Mouse (Mus musculus) MEL (cell line): ENCODE data around the gene Cul4a. TPM values are rescaled to one million over a fixed set of nuclear protein-coding genes. Genes with fewer than 3 reads are reported as not detected.

Source experiments
- DNase-seq: peaks from one replicate; pipeline ENCODE4 v3.0.0; 2011; ENCODE audit warnings: low read depth, low spot score
- H3K27ac ChIP-seq: 2 replicates; pipeline ENCODE4 v1.5.1; 2012; ENCODE audit warnings: low read depth, mild to moderate bottlenecking, control low read depth, low read length, moderate library complexity; ENCODE audit not compliant: control insufficient read depth
- H3K27me3 ChIP-seq, 2 experiments: fragments of 150-350 bp in 1 of 2; sonication (generic) in 1 of 2; 2 replicates each; pipeline ENCODE4 v1.6.1; 2012; ENCODE audit warnings: low read length in 2 of 2, mild to moderate bottlenecking in 2 of 2, improper control_type of control experiment in 1 of 2, moderate library complexity in 1 of 2; ENCODE audit not compliant: insufficient read depth in 2 of 2, control insufficient read depth in 1 of 2
- H3K36me3 ChIP-seq, 2 experiments: 2 replicates each; pipeline ENCODE4 v1.6.1; 2012 to 2014; ENCODE audit warnings: low read length in 2 of 2, improper control_type of control experiment in 1 of 2, inconsistent platforms in 1 of 2, mild to moderate bottlenecking in 1 of 2; ENCODE audit not compliant: insufficient read depth in 2 of 2, control insufficient read depth in 1 of 2
- H3K4me1 ChIP-seq, 2 experiments: fragments of 150-350 bp in 1 of 2; sonication (generic) in 1 of 2; 2 replicates each; pipeline ENCODE4 v1.6.1; 2012; ENCODE audit warnings: low read length in 2 of 2, improper control_type of control experiment in 1 of 2, mild to moderate bottlenecking in 1 of 2; ENCODE audit not compliant: insufficient read depth in 2 of 2, control insufficient read depth in 1 of 2
- H3K4me3 ChIP-seq, 2 experiments: fragments of 150-350 bp in 1 of 2; sonication (generic) in 1 of 2; 2 replicates each; pipeline ENCODE4 v1.5.1; 2012; ENCODE audit warnings: low read depth in 2 of 2, low read length in 2 of 2, mild to moderate bottlenecking in 2 of 2, moderate library complexity in 2 of 2, control low read depth in 1 of 2, improper control_type of control experiment in 1 of 2; ENCODE audit not compliant: control insufficient read depth in 1 of 2, insufficient read depth in 1 of 2
- H3K79me2 ChIP-seq: 2 replicates; pipeline ENCODE4 v1.6.1; 2012; ENCODE audit warnings: mild to moderate bottlenecking, low read length, moderate library complexity; ENCODE audit not compliant: control insufficient read depth, poor library complexity, insufficient read depth
- H3K9ac ChIP-seq: 2 replicates; pipeline ENCODE4 v1.6.1; 2012; ENCODE audit warnings: low read depth, mild to moderate bottlenecking, control low read depth, low read length, moderate library complexity; ENCODE audit not compliant: control insufficient read depth, poor library complexity, severe bottlenecking
- H3K9me3 ChIP-seq: fragments of 150-350 bp; sonication (generic); replicated peaks from 2 replicates; pipeline ENCODE4 v1.6.1; 2012; ENCODE audit warnings: mild to moderate bottlenecking, low read length, improper control_type of control experiment, moderate library complexity; ENCODE audit not compliant: insufficient read depth
- BHLHE40 ChIP-seq: IDR thresholded peaks from 2 replicates; pipeline ENCODE4 v1.6.1; 2012; ENCODE audit warnings: low read depth, mild to moderate bottlenecking, inconsistent platforms, low read length, improper control_type of control experiment, borderline replicate concordance
- CHD2 ChIP-seq: IDR thresholded peaks from 2 replicates; pipeline ENCODE4 v1.6.1; 2011; ENCODE audit warnings: low read length, improper control_type of control experiment
- ELF1 ChIP-seq: IDR thresholded peaks from 2 replicates; pipeline ENCODE4 v1.6.1; 2014; ENCODE audit warnings: low read depth, mild to moderate bottlenecking, inconsistent platforms, low read length, improper control_type of control experiment, moderate library complexity
- ETS1 ChIP-seq: IDR thresholded peaks from 2 replicates; pipeline ENCODE4 v1.6.1; 2012; ENCODE audit warnings: low read depth, mild to moderate bottlenecking, inconsistent platforms, low read length, improper control_type of control experiment, moderate library complexity
- GATA1 ChIP-seq: IDR thresholded peaks from 2 replicates; pipeline ENCODE4 v1.6.1; 2011; ENCODE audit warnings: low read depth, low read length, improper control_type of control experiment
- HCFC1 ChIP-seq: IDR thresholded peaks from 2 replicates; pipeline ENCODE4 v1.6.1; 2012; ENCODE audit warnings: low read depth, mild to moderate bottlenecking, inconsistent platforms, low read length, improper control_type of control experiment, moderate library complexity
- MXI1 ChIP-seq: IDR thresholded peaks from 2 replicates; pipeline ENCODE4 v1.6.1; 2011; ENCODE audit warnings: mild to moderate bottlenecking, low read depth, low read length, improper control_type of control experiment
- MYB ChIP-seq: IDR thresholded peaks from 2 replicates; pipeline ENCODE4 v1.6.1; 2011; ENCODE audit warnings: mild to moderate bottlenecking, low read depth, low read length, improper control_type of control experiment
- POLR2AphosphoS5 ChIP-seq: IDR thresholded peaks from 2 replicates; pipeline ENCODE4 v1.6.1; 2012; ENCODE audit warnings: low read depth, borderline replicate concordance, mild to moderate bottlenecking, inconsistent platforms, low read length, moderate library complexity, mixed read lengths
- RAD21 ChIP-seq: IDR thresholded peaks from 2 replicates; pipeline ENCODE4 v1.6.1; 2011; ENCODE audit warnings: mild to moderate bottlenecking, low read depth, low read length, improper control_type of control experiment
- RCOR1 ChIP-seq: IDR thresholded peaks from 2 replicates; pipeline ENCODE4 v1.6.1; 2012; ENCODE audit warnings: low read depth, mild to moderate bottlenecking, inconsistent platforms, low read length, improper control_type of control experiment
- SMC3 ChIP-seq: IDR thresholded peaks from 2 replicates; pipeline ENCODE4 v1.6.1; 2011; ENCODE audit warnings: low read depth, low read length, improper control_type of control experiment
- TBP ChIP-seq: IDR thresholded peaks from 2 replicates; pipeline ENCODE4 v1.8.0; 2011; ENCODE audit warnings: low read depth, low read length, improper control_type of control experiment
- UBTF ChIP-seq: IDR thresholded peaks from 2 replicates; pipeline ENCODE4 v1.6.1; 2012; ENCODE audit warnings: low read depth, mild to moderate bottlenecking, inconsistent platforms, low read length, improper control_type of control experiment, moderate library complexity, borderline replicate concordance; ENCODE audit not compliant: insufficient read depth
- USF2 ChIP-seq, 2 experiments: IDR thresholded peaks; 2 replicates each; pipeline ENCODE4 v1.6.1; 2011 to 2012; ENCODE audit warnings: improper control_type of control experiment in 2 of 2, low read length in 2 of 2, borderline replicate concordance in 1 of 2, inconsistent platforms in 1 of 2, low read depth in 1 of 2, mild to moderate bottlenecking in 1 of 2; ENCODE audit not compliant: insufficient read depth in 1 of 2
- ZC3H11A ChIP-seq: IDR thresholded peaks from 2 replicates; pipeline ENCODE4 v1.6.1; 2012; ENCODE audit warnings: low read depth, mild to moderate bottlenecking, inconsistent platforms, low read length, improper control_type of control experiment
- ZKSCAN1 ChIP-seq: IDR thresholded peaks from 2 replicates; pipeline ENCODE4 v1.6.1; 2012; ENCODE audit warnings: low read depth, mild to moderate bottlenecking, inconsistent platforms, low read length, improper control_type of control experiment, moderate library complexity
- ZMIZ1 ChIP-seq: IDR thresholded peaks from 2 replicates; pipeline ENCODE4 v1.6.1; 2012; ENCODE audit warnings: low read depth, mild to moderate bottlenecking, inconsistent platforms, low read length, improper control_type of control experiment, moderate library complexity
- polyA plus RNA-seq, 2 experiments: library from polyadenylated mRNA; stranded (reverse) in 1 of 2; unstranded in 1 of 2; fragments of >175 nt in 1 of 2; fragments of >200 nt in 1 of 2; gene quantifications; 2 replicates each; pipeline versions ENCODE4 v1.2.1 to v1.2.4; 2012; ENCODE audit warnings: low replicate concordance in 2 of 2, low read depth in 1 of 2; ENCODE audit not compliant: insufficient read length in 2 of 2, insufficient read depth in 1 of 2, missing spikeins in 1 of 2
- total RNA-seq: library from RNA; depleted of rRNA; stranded (reverse); fragments of 300-350 nt; gene quantifications from 2 replicates; pipeline ENCODE4 v1.2.3, GENCODE M21; 2012

Cul4a gene
- total and polyA plus RNA-seq, 3 experiments, result 56.2 to 131 (median 81.4) TPM

DNA sequence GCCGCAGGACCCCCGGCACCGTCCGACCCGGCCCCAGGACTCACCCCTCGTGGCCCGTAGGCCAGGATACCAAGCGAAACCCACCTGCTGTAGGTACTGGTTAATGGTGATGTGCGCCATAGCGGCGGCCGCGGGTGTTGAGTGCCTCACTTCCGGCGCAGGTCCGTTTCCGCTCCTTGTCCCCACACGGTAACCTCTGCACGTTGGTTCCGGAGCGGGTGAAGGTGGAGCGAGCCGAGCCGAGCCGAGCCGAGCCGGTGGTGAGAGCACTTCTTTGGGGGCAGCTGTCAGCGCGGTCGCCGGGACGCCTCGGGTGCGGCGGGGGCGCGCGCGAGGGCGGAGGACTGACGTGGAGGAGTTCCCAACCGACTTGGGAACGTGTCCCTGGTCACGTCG, 732 bp upstream of the Cul4a start (continued):
- peak; percentile 65; the same call in 1 of the 2 replicates for TF ChIP-seq ELF1
- TF ChIP-seq ETS1, result no peak
- no peak for TF ChIP-seq ZC3H11A
- no peak for TF ChIP-seq GATA1
- TF ChIP-seq ZMIZ1, result no peak
- TF ChIP-seq USF2 (IDR thresholded peaks at IDR 0.05; ENCODE audit: borderline replicate concordance in 1 of 2, insufficient read depth in 1 of 2, low read depth in 1 of 2, low read length in 2 of 2), result no peak
- no peak for TF ChIP-seq ZKSCAN1
- no peak for TF ChIP-seq CHD2
- TF ChIP-seq HCFC1, result peak; percentile 97
- TF ChIP-seq MYB, result no peak
- TF ChIP-seq UBTF, result peak; percentile 97
- no peak for TF ChIP-seq RAD21
- TF ChIP-seq SMC3, result no peak
- no peak for TF ChIP-seq POLR2AphosphoS5
- peak; percentile 78 for TF ChIP-seq TBP
- peak; percentile 91 for TF ChIP-seq MXI1
- no peak for TF ChIP-seq BHLHE40

DNA sequence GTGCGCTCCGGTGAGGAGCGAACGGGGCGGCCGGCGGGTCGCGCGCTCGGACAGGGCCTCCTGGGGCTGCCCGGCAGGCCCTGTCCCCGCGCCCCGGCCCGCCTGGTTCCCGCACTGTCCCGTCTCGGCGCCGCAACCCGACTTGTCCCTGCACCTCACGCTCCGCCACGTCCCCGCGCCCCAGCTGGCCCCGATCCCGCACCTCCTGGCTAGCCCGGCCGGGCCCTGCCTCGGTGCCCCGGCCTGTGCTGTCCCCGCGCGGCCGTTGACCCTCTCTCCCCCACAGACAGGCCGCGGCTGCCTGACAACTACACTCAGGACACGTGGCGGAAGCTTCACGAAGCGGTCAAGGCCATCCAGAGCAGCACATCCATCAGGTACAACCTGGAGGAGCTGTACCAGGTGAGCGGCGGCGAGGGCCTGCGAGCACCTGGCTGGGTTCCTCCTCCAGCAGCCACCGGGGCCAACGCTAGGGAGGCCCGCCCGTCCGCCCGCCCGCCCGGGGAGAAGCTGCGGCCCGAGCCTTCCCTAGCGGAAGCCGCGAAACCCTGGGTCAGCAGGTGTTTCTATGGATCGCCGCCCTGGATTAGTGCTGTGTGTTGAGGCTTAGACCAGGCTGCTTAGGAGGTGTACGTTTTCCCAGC, 609 bp downstream of the Cul4a start:
- peaks cover 3 to 32% of the 10 kb centered on the region in 2 experiments; a peak in 3 of 4 replicates for H3K36me3 ChIP-seq
- TF ChIP-seq RCOR1 (0 out of 2 replicates have a peak, but pooled peaks have one; percentile 0), UBTF (0 out of 2 replicates have a peak, but pooled peaks have one; percentile 51), ZC3H11A (no peak), MXI1 (peak; percentile 17; the same call in 1 of the 2 replicates)
- H3K9ac ChIP-seq, result peak overlapping the region; percentile 94
- H3K27me3 ChIP-seq, result no peaks in the 10 kb centered on the region
- H3K79me2 ChIP-seq, result peaks cover 74% of the 10 kb centered on the region
- peaks cover 18 to 34% of the 10 kb centered on the region in 2 experiments for H3K4me1 ChIP-seq
- peak overlapping the region; percentile 91 to 94 for H3K4me3 ChIP-seq
- peak overlapping the region; percentile 62 for H3K27ac ChIP-seq
- H3K9me3 ChIP-seq, result no peaks in the 10 kb centered on the region
- peak; percentile 67 for DNase-seq
